Mouse (Mus musculus): ENCODE measurements around the gene Otos. TPM values are rescaled to one million over a fixed set of nuclear protein-coding genes. Genes with fewer than 3 reads are reported as not detected.

Gene Otos
- total and polyA plus RNA-seq, 2 experiments from 2014 or later = 0.88 TPM; not detected in 1

GRCm38 (mm10) chr1:92680668-92681603 is 32.3 kb upstream of the Otos start:
- H3K4me1 ChIP-seq (ENCODE audit: insufficient read depth, low read length) = 0 out of 2 replicates have a peak, but pooled peaks cover 8% of the 10 kb centered on the region
- H3K4me3 ChIP-seq (ENCODE audit: low read length) = no peak overlapping the region
- no peaks in the 10 kb centered on the region for H3K36me3 ChIP-seq (ENCODE audit: insufficient read depth, low read length)
- 15% methylated on average over 16 of the region's 16 CpGs for WGBS
- peak overlapping the region; percentile 22; the same call in 1 of the 2 replicates for H3K4me2 ChIP-seq (ENCODE audit: low read depth, low read length)
- ATAC-seq = peak; percentile 81
- H3K9ac ChIP-seq (replicated peaks; ENCODE audit: low read length) = no peak overlapping the region
- TF ChIP-seq CTCF (IDR thresholded peaks at IDR 0.05; ENCODE audit: low read depth) = peak; percentile 40
- no peaks in the 10 kb centered on the region for H3K9me3 ChIP-seq (ENCODE audit: low read length)
- DNase-seq (ENCODE audit: low spot score) = peak; percentile 69
- H3K27me3 ChIP-seq (ENCODE audit: insufficient read depth, low read length) = no peaks in the 10 kb centered on the region
- H3K27ac ChIP-seq = no peak overlapping the region

GRCm38 (mm10) chr1:92678757-92679156 is 30.1 kb upstream of the Otos start:
- no peak overlapping the region for H3K9ac ChIP-seq (replicated peaks; ENCODE audit: low read length)
- H3K4me1 ChIP-seq (ENCODE audit: insufficient read depth, low read length) = 0 out of 2 replicates have a peak, but pooled peaks cover 8% of the 10 kb centered on the region
- no peak for TF ChIP-seq CTCF (IDR thresholded peaks at IDR 0.05; ENCODE audit: low read depth)

GRCm38 (mm10) chr1:92676676-92676975 is 28.0 kb upstream of the Otos start:
- H3K27ac ChIP-seq = no peak overlapping the region
- H3K4me1 ChIP-seq (ENCODE audit: insufficient read depth, low read length) = 0 out of 2 replicates have a peak, but pooled peaks cover 8% of the 10 kb centered on the region
- ATAC-seq = no peak
- H3K4me3 ChIP-seq (ENCODE audit: low read length) = no peak overlapping the region
- H3K36me3 ChIP-seq (ENCODE audit: insufficient read depth, low read length) = no peaks in the 10 kb centered on the region
- no peaks in the 10 kb centered on the region for H3K27me3 ChIP-seq (ENCODE audit: insufficient read depth, low read length)
- no peaks in the 10 kb centered on the region for H3K9me3 ChIP-seq (ENCODE audit: low read length)
- no peak overlapping the region for H3K9ac ChIP-seq (replicated peaks; ENCODE audit: low read length)
- H3K4me2 ChIP-seq (ENCODE audit: low read depth, low read length) = no peak overlapping the region
- 75% methylated on average over 3 of the region's 3 CpGs for WGBS
- no peak for TF ChIP-seq CTCF (IDR thresholded peaks at IDR 0.05; ENCODE audit: low read depth)
- peak; percentile 18 for DNase-seq (ENCODE audit: low spot score)

More at GRCm38 (mm10) chr1:92678757-92679156, 30.1 kb upstream of the Otos start:
- DNase-seq (ENCODE audit: low spot score) (no peak), ATAC-seq (no peak)
- Histone ChIP-seq H3K4me3 (ENCODE audit: low read length) (no peak overlapping the region), H3K27ac (no peak overlapping the region), H3K4me2 (ENCODE audit: low read depth, low read length) (no peak overlapping the region), H3K9me3 (ENCODE audit: low read length) (no peaks in the 10 kb centered on the region), H3K36me3 (ENCODE audit: insufficient read depth, low read length) (no peaks in the 10 kb centered on the region), H3K27me3 (ENCODE audit: insufficient read depth, low read length) (no peaks in the 10 kb centered on the region)
- WGBS = 92% methylated on average over 5 of the region's 5 CpGs

GRCm38 (mm10) chr1:92675932-92676675 is 27.5 kb upstream of the Otos start:
- no peak overlapping the region for H3K4me3 ChIP-seq (ENCODE audit: low read length)
- no peak for TF ChIP-seq CTCF (IDR thresholded peaks at IDR 0.05; ENCODE audit: low read depth)
- H3K36me3 ChIP-seq (ENCODE audit: insufficient read depth, low read length) = no peaks in the 10 kb centered on the region
- DNase-seq (ENCODE audit: low spot score) = no peak
- no peak overlapping the region for H3K9ac ChIP-seq (replicated peaks; ENCODE audit: low read length)
- no peak overlapping the region for H3K27ac ChIP-seq
- H3K4me1 ChIP-seq (ENCODE audit: insufficient read depth, low read length) = 0 out of 2 replicates have a peak, but pooled peaks cover 4% of the 10 kb centered on the region
- H3K4me2 ChIP-seq (ENCODE audit: low read depth, low read length) = no peak overlapping the region
- H3K9me3 ChIP-seq (ENCODE audit: low read length) = no peaks in the 10 kb centered on the region
- 88% methylated on average over 10 of the region's 10 CpGs for WGBS
- no peaks in the 10 kb centered on the region for H3K27me3 ChIP-seq (ENCODE audit: insufficient read depth, low read length)
- ATAC-seq = no peak

- ATAC-seq (no peak), DNase-seq (ENCODE audit: low spot score) (no peak)
- Histone ChIP-seq H3K9me3 (ENCODE audit: low read length) (no peaks in the 10 kb centered on the region), H3K27ac (no peak overlapping the region), H3K4me2 (ENCODE audit: low read depth, low read length) (no peak overlapping the region), H3K27me3 (ENCODE audit: insufficient read depth, low read length) (no peaks in the 10 kb centered on the region), H3K4me3 (ENCODE audit: low read length) (no peak overlapping the region), H3K36me3 (ENCODE audit: insufficient read depth, low read length) (no peaks in the 10 kb centered on the region), H3K9ac (replicated peaks; ENCODE audit: low read length) (no peak overlapping the region), H3K4me1 (ENCODE audit: insufficient read depth, low read length) (no peaks in the 10 kb centered on the region)
- 91% methylated on average over 5 of the region's 5 CpGs for WGBS
- TF ChIP-seq CTCF (IDR thresholded peaks at IDR 0.05; ENCODE audit: low read depth) = no peak
Observed at GRCm38 (mm10) chr1:92673258-92673782, 24.7 kb upstream of the Otos start.

- no peak for ATAC-seq
- WGBS = 80% methylated on average over 4 of the region's 4 CpGs
Observed at GRCm38 (mm10) chr1:92671326-92671725, 22.7 kb upstream of the Otos start.

More at GRCm38 (mm10) chr1:92671326-92671725, 22.7 kb upstream of the Otos start:
- no peaks in the 10 kb centered on the region for H3K4me1 ChIP-seq (ENCODE audit: insufficient read depth, low read length)
- H3K9ac ChIP-seq (replicated peaks; ENCODE audit: low read length) = no peak overlapping the region
- DNase-seq (ENCODE audit: low spot score) = no peak
- H3K4me2 ChIP-seq (ENCODE audit: low read depth, low read length) = no peak overlapping the region
- H3K9me3 ChIP-seq (ENCODE audit: low read length) = no peaks in the 10 kb centered on the region
- no peak for TF ChIP-seq CTCF (IDR thresholded peaks at IDR 0.05; ENCODE audit: low read depth)
- H3K27me3 ChIP-seq (ENCODE audit: insufficient read depth, low read length) = no peaks in the 10 kb centered on the region
- H3K27ac ChIP-seq = no peak overlapping the region
- H3K36me3 ChIP-seq (ENCODE audit: insufficient read depth, low read length) = no peaks in the 10 kb centered on the region
- H3K4me3 ChIP-seq (ENCODE audit: low read length) = no peak overlapping the region

Data from hindbrain, postnatal 0 days (tissue).